Mouse (Mus musculus) right cerebral cortex, postnatal 36 days (tissue): ENCODE measurements around the gene Vtn.
"Not testable (repeated sequence)": the region's sequence is repeated elsewhere in the genome, so short reads cannot be mapped to it uniquely, and the experiment has no call there.

Source experiments
- DNase-seq, 2 experiments: peaks; one replicate each; pipeline ENCODE4 v3.0.0; 2022; ENCODE audit warnings: low spot score in 2 of 2, mixed read lengths in 1 of 2

Vtn gene

GRCm38 (mm10) chr11:78497544-78498522 lies 1.1 kb upstream of the Vtn start, which contains the start of gene Sarm1:
Sarm1 (minus strand) TSS chr11:78497754.
- peak; percentile 93 to 95 for DNase-seq

DNA sequence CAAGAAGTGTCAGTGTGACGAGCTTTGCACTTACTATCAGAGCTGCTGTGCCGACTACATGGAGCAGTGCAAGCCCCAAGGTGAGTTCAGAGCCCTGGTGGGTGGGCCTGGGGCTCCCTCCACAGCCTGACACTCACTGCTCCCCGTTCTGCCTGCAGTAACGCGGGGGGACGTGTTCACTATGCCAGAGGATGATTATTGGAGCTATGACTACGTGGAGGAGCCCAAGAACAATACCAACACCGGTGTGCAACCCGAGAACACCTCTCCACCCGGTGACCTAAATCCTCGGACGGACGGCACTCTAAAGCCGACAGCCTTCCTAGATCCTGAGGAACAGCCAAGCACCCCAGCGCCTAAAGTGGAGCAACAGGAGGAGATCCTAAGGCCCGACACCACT lies 652 bp downstream of the Vtn start:
- no peak for DNase-seq

- no peak for DNase-seq
Measured at GRCm38 (mm10) chr11:78500623-78501202, 1.8 kb downstream of the Vtn start.

GRCm38 (mm10) chr11:78501529-78501928 lies 2.6 kb downstream of the Vtn start:
- DNase-seq = no peak

DNA sequence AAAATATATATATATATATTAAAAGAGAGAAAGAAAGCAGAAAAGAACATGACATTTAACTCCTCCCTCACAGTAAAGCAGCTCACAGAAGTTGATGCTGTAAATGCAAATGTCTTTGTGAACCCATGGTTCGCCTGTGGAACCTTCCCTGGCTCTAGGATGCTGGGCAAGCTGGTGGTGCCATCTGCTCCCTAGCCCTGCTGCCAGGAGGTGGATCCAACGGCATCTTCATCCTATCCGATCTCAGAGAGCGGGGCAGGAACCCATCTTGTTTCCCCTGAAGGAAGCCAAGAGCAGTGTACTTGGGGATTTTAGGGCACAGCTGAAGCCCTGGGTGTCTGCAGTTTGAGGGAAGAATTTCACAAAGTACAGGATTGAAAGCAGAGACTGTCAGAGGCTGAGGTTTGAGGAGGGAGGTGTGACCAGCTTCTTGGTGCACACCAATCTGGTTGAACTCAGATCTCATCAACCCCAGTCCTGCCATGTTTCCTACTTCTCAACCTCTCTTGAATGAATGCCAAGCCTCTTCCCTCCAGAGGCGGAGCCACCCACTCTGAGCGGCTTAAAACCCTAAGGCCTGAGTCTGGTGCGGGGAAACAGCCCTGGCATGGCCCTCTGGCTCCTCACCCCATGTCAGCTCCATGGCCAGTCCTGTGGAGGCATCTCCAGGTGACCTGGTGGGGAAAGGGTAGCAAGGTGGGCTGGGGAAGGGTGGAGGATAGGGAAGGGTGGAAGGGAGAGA lies 4.2 kb downstream of the Vtn start, which contains the start of gene Sebox:
TSS of gene Sebox (plus strand) at position 539 of the 742 bp plus-strand sequence.
- DNase-seq = no peak

- DNase-seq = no peak
Measured at GRCm38 (mm10) chr11:78505430-78505829, 6.5 kb downstream of the Vtn start.

GRCm38 (mm10) chr11:78509148-78509547 lies 10.3 kb downstream of the Vtn start:
- DNase-seq = no peak

DNA sequence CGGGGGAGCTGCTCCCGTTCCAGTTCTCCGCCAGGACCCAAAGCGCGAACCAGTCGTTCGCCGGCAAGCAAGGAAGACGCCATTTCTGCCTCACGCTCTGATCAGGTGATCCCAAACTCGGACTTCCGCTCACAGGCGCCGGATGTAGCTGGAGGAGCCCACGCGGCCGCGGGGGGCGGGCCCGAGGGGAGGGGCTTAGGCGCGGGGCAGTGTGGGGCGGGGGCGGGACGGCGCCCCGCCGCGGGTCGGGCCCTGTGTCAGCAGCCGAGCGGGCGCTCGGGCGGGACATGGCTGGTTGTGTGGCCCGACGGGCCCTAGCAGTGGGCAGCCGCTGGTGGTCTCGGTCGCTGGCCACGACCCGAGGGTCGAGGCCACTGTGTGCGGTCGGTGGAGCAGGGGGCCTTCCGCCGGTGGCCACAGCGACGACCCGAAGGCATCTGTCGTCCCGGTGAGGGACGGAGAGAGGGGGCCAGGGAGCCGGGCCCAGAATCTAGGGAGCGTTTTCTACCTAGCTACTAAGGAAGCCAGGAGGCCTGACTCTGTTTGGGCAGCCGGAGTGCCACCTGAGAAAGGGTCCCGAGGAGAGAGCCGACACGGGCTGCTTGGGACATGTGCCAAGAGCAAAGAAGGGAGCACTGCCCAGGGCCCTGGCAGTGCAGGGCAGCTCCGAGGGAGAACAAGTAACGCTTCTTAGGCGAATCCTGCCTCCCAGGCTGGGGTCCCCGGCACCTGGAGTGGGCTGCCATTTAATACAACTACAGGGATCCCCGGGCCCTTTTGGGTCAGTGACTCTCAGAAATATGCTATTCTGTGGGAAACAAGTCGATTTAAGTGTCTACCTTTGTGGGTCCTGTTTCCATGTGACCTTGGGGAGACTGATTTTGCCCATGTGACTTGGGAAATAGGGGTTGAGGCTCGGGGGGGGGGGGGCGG lies 13.4 kb downstream of the Vtn start, which contains the start of the genes Tmem199 and Poldip2:
TSS of gene Tmem199 (minus strand) at position 148 of the 933 bp plus-strand sequence.
TSS of gene Poldip2 (plus strand) at position 169 of the 933 bp plus-strand sequence.
- peak; percentile 86 to 90 for DNase-seq

- DNase-seq = no peak
Measured at GRCm38 (mm10) chr11:78513106-78513790, 14.4 kb downstream of the Vtn start.

GRCm38 (mm10) chr11:78515549-78516325 lies 16.8 kb downstream of the Vtn start:
- DNase-seq = no peak

DNA sequence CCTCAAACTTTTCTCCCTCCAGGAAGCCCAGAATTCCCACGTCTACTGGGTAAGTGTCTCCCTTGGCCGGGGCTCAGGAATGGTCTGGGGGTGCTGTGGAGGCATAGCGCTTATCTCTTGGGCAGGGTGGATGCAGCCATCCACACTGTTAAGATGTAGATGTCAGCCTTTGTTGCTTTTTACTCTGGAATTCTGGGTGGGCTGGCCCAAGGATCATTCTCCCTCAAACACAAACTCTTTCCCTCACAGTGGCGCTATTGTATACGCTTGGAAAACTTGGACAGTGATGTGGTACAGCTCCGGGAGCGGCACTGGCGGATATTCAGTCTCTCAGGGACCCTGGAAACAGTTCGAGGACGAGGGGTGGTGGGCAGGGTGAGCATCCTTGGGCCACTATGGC lies 20.0 kb downstream of the Vtn start:
- no peak for DNase-seq

GRCm38 (mm10) chr11:78521880-78522279 lies 23.0 kb downstream of the Vtn start:
- DNase-seq = no peak

DNA sequence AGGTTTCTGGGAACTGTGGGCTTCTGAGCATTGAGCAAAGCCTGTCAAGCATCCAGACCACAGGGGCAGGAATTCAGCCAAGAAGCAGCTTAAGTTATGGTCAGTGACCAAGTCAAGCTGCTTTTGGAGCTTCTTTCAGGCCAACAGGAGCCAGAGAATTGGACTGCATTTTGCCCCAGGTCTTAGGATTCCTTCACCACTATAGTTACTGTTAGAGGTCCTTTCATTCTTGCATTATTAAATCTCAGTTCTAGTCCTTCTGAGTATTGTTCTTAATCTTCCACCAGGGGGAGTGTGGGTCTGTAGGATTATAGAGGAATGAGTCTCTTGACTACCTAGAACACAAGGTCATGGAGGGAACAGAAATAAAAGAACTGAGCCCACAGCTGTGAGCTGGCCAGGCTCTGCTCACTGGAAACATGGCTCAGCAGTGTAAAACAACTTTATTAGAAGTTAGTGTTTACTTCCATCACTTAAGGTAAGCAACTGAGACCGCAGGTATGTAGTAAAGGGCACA lies 23.6 kb downstream of the Vtn start:
- DNase-seq = no peak

DNA sequence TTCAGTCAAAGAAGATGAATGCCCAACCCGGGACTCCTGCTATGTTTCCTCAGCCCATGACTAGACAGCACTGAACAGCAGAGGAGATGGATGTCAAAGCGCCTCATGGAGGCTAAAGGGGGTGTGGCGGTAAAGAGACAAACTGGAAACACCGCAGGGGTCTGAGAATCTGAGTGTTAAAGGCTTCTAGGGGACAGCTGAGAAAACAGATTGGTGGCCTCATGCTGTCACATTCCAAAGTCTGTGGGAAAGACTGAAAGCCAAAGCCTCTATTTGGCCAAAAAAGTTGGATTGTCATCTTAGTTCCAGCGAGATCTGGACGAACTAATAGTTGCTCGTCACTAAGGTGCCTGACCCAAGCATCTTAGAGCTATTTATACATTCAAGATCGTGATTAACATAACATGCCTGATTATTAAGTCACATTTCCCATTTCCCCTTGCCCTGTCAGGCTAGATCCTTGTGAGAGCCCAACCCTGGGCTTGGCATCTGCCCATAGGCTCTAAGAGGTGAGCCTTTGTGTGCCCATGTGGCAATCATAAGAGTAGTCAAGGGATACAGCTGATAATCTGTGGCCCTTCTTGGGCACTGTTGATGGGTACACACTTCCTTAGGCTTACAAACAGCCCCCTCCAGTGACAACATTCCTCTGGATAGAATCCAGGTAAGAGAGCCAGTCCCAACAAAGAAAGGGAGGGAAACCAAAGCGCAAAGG lies 24.5 kb downstream of the Vtn start:
- DNase-seq = no peak

GRCm38 (mm10) chr11:78524838-78525237 lies 25.9 kb downstream of the Vtn start:
- DNase-seq = no peak

- no peak for DNase-seq
Measured at GRCm38 (mm10) chr11:78528714-78529113, 29.8 kb downstream of the Vtn start.

DNA sequence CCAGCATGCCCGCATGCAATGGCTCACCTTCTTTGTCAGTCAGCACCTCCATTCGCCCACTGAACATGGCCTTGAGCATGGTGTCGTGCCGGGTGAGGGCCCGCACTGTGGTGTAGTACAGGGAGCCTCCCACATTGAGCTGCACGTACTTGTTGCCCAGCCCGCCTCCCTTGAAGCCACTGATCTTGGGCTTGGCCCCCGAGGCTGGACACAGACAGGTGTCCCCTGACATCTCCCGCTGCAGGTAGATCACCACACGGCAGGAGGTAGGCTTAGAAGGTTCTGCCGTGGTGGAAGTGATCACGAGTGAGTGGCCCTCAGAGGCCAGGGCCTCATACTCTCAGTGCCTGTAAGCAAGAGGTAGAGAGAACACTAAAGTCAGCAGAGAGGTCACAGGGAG lies 31.1 kb downstream of the Vtn start:
- DNase-seq = no peak

- DNase-seq = no peak
Measured at GRCm38 (mm10) chr11:78531046-78531445, 32.2 kb downstream of the Vtn start.

DNA sequence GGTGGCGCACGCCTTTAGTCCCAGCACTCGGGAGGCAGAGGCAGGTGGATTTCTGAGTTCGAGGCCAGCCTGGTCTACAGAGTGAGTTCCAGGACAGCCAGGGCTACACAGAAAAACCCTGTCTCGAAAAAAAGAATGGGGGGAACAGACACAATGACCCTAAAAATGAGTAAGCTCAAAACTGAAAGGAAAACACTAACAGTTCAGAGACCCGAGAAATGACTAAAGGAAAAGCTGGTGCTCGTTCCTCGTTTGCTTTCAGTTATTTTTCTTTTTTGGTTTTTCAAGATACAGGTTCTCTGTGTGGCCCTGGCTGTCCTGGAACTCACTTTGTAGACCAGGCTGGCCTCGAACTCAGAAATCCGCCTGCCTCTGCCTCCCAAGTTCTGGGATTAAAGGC lies 32.6 kb downstream of the Vtn start:
- not testable (repeated sequence) for DNase-seq
